Mouse (Mus musculus) CH12F3 (cell line): ENCODE measurements around the gene Tnf.

Experiments
- in situ Hi-C: fragments of 300-500 bp; cut with MboI; formaldehyde crosslinking; loops from 2 replicates; pipeline ENCODE4 v1.14.3; 2020; ENCODE audit warnings: low sequenced_read_pairs

Gene Tnf

GRCm38 (mm10) chr17:35175382-35175781, 26.4 kb downstream of the Tnf start:
- in situ Hi-C loops, result no loop called here

DNA sequence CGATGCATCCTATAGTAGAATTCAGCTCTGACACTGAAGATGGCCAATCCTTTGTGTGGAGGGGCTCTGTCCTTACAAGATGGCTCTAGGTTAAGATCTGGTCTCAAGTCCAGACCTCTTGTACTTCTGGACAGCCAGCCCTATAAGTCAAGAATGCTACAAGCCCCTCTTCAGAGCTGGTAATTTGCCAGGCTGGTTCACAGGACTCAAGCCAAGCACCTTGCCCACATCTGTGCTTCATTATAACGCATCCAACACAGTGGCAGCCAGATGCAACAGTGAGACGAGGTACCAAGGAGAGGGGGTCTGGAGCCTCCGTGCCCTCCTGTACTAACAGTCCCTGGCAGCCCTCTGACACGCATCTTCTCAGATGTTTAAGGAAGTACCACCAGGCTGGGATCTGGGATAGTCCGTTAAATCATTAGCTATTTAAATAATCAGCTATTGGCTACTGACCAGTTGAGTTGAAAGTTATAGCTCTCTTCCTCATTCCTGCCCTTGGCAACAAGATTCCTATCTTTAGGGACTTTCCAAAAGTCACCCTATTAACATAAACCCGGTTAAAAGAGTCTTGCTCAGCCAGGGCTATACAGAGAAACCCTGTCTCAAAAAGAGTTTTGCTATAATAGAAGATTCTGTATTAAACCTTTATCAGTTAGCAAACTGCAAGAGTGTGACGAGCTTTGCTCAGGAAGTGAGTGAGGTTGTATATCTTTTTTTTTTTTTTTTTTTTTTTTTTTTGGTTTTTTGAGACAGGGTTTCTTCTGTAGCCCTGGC, 27.4 kb downstream of the Tnf start:
- in situ Hi-C loops, result no loop called here

GRCm38 (mm10) chr17:35173329-35173728, 28.5 kb downstream of the Tnf start:
- in situ Hi-C loops, result no loop called here

GRCm38 (mm10) chr17:35172445-35173234, 29.2 kb downstream of the Tnf start:
- in situ Hi-C loops, result no loop called here

DNA sequence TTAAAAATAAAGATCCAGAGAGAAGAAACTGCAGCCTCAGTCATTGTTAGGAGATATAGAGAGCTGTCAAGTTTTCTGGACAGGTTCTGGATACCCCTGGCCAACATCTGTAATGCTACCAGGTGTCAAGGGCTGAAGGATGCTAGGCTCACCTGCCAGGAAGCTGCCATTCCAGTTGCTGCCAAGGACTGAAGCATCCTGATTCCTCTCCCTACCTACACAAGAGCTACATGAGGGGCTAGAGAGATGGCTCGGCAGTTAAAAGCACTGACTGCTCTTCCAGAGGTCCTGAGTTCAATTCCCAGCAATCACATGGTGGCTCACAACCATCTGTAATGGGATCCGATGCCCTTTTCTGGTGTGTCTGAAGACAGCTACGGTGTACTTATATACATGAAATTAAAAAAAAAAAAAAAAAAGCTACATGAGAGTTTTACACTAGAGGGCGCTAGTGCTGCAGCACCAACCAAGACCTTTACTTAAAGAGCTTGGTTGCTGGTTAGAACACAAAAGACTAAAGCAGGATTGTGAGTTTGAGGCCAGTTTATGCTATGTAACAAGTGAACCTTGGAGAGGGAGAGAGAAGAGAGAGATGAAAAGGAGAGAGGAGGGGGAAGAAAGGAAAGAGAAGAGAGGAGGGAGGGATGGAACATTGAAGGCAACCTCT, 33.1 kb downstream of the Tnf start:
- in situ Hi-C loops, result loop anchor here (5.0 kb wide), 1 partner anchor 64 kb away; the partner anchor contains the start of gene Atp6v1g2

GRCm38 (mm10) chr17:35167794-35168193, 34.0 kb downstream of the Tnf start:
- in situ Hi-C loops, result loop anchor here (5.0 kb wide), 1 partner anchor 65 kb away; the partner anchor contains the start of gene Atp6v1g2

DNA sequence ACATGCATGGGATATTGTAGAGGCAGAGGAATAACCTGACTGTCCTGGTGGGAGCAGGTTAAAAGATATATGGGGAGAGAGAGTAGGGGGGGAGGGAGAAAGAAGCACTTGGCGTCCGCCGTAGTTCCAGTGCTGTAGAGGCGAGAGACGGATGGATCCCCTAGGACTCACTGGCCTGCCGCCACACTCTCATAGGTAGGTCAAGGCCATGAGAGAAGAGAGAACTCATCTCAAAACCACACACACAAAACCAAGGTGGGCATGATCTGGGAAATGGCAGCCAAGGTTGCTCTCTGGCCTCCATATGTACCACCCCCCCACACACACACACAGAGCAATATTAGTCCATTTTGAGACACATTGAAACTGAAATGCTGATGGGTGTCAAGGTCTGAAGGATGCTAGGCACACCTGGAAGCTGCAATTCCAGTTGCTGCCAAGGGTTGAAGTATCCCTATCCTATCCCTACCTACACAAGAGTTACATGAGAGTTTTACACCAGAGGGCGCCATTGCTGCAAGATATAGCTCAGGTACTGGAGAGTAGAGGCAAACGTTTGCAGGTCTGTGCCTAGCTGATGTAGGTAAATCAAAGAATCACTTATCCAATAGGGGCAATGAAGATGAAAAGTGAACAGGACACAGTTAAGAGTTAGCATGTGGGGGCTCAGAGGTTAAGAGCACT, 35.3 kb downstream of the Tnf start:
- in situ Hi-C loops, result loop anchor here (5.0 kb wide), 1 partner anchor 66 kb away; the partner anchor contains the start of gene Atp6v1g2

DNA sequence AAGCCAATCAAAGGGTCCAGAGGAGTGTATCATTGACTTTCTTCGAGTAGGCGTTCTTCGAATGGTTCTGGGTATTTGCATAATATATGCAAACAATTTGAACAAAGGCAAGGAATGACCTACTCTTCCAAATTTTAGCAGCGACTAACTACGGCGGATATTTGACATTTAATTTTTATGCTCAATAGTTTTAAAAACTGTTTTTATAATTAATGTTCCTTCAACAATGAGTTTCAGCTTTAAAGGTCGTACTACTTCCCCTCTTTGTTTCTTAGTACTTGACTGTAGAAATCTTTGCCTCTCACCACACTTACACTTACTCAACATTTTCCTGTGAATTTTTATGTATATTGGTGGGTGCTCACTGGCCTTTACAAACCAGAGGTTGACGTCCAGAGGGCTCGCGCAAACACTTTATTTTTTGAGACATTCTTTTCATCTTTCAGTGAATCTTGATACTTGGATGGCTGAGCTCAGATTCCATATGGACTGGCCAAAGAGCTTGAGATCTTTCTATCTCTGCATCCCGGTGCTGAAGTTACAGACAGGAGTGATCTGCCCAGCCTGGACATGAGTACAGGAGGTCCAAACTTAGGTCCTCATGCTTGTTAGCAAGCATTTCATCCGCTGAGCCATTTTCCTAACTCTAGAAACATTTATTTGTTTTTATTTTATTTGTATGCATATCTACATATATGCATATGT, 36.2 kb downstream of the Tnf start:
- in situ Hi-C loops, result loop anchor here (5.0 kb wide), 1 partner anchor 67 kb away; the partner anchor contains the start of gene Atp6v1g2

- in situ Hi-C loops, result loop anchor here (5.0 kb wide), 1 partner anchor 67 kb away; the partner anchor contains the start of gene Atp6v1g2
Observed at GRCm38 (mm10) chr17:35164568-35165450, 37.0 kb downstream of the Tnf start, which contains the start of gene Prrc2a. Prrc2a (minus strand) TSS chr17:35164897.

- in situ Hi-C loops, result no loop called here
Observed at GRCm38 (mm10) chr17:35164218-35164567, 37.6 kb downstream of the Tnf start.

- in situ Hi-C loops, result no loop called here
Observed at GRCm38 (mm10) chr17:35163326-35164081, 38.3 kb downstream of the Tnf start.

GRCm38 (mm10) chr17:35162730-35163129, 39.1 kb downstream of the Tnf start:
- in situ Hi-C loops, result no loop called here

GRCm38 (mm10) chr17:35162121-35162520, 39.7 kb downstream of the Tnf start:
- in situ Hi-C loops, result no loop called here

- in situ Hi-C loops, result no loop called here
Observed at GRCm38 (mm10) chr17:35161421-35161820, 40.4 kb downstream of the Tnf start.

GRCm38 (mm10) chr17:35159638-35160037, 42.2 kb downstream of the Tnf start:
- in situ Hi-C loops, result no loop called here

DNA sequence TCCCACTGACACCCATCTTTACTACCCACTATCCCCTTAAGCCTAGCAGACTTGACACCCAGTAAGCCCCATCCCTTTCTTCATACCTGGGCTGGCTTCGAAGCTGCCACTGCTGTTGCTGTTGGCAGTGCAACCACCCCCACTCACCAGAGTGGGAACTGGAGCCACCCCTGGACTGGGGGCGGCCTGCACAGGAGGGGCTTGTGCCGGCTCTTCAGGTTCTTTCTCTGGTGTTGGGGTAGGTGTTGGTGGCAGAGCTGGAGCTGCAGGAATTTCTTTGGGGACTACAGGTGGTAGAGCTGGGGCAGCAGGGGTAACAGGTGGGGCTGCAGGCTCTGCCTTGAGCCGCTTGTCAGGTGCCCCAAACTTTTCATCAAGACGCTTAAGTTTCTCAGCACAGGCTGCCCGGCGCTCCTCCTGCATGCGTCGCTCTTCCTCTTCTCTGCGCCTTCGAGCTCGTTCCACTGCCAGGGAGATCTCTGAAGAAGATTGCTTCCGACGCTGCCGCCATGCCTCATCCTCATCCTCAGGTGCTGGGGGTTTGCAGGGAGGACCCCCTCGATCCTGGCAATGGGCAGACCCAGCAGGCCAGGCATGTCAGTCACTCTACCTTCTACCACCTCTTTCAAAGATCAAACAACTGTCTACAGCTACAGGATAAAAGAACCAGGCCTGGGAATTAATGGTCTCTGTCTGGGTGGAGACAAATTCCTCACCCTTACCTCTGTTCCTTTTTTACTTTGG, 42.8 kb downstream of the Tnf start:
- in situ Hi-C loops, result no loop called here

DNA sequence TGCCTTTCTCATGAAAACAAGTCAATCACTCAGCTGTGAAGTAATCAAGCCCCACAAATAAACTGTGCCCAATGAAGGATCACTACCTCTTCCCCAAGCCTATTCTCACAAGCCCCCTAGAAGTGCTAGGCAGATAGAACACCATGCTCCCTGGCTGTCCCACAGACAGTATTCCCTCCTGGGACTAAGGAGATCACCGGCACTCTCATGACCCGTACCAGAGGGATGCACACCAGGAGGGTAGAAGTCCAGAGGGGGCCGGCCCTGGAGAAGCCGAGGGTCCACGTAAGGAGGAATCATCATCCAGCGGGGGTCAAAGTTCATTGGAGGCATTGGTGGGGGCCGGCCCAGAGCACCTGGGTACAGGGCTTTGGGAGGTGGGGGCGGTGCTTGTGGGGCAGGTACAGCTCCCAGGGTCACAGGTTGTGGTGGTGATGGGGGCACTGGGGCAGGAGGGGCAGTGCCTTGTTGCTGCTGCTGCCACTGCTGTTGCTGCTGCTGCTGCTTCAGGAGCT, 44.1 kb downstream of the Tnf start:
- in situ Hi-C loops, result no loop called here
